Mouse (Mus musculus) stomach, postnatal 0 days (tissue): ENCODE measurements around the gene Stx1a.

ENCODE experiments used
- CTCF ChIP-seq: IDR thresholded peaks from 2 replicates; pipeline ENCODE4 v1.5.1; 2016; ENCODE audit warnings: antibody characterized with exemption, low read depth, mild to moderate bottlenecking, moderate library complexity
- EP300 ChIP-seq: optimal IDR thresholded peaks from 2 replicates; pipeline ENCODE3; 2016; ENCODE audit warnings: antibody characterized with exemption

DNA sequence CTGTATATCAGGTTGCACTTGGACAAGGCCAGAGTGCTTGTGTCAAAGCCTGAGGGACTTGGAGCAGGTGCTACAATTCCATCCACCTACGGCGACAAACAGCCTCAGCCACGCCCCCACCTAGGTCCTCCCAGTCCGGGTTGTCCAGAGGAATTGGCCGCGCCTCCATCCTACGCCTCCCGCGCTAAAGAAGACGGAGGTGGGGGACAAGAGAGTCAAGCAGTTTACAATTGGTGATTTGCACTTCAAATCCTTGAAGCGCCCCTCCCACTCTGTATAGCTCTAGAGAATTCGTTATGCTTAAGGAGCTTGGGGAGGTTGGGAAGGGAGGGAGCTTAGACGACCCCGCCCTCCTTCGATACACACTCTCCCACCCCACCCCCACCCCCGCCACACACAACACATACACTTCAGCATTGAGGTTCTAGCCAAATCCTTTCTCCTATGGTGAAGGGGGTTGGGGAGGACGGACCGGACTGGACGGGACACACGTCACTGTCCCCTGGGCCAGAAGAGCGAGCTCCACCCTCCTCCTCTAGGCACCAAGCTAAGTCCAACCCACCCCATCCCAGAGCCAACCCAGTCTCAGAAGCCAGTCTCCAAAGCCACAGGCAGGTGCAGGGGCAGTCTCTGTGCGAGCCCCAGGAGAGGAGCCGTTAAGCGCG is 37.5 kb upstream of the Stx1a start, which contains the start of gene Cldn3:
- TF ChIP-seq EP300 = no peak
- TF ChIP-seq CTCF = no peak
